Mouse (Mus musculus): ENCODE measurements around the gene Kank4. TPM values are rescaled to one million over a fixed set of nuclear protein-coding genes. Genes with fewer than 3 reads are reported as not detected.

Gene Kank4
- polyA plus RNA-seq, 1 experiment from 2014 or later = 3.3 TPM

- H3K4me3 ChIP-seq (ENCODE audit: low read depth, low read length) = no peak overlapping the region
- no peak overlapping the region for H3K4me2 ChIP-seq (ENCODE audit: low read depth, low read length)
- H3K4me1 ChIP-seq (ENCODE audit: control insufficient read depth, insufficient read depth, low read length) = peaks cover 8% of the 10 kb centered on the region; the same call in 1 of the 2 replicates
- no peak for ATAC-seq (replicated peaks; ENCODE audit: insufficient number of reproducible peaks, low FRiP score, low TSS enrichment, low read depth)
- no peaks in the 10 kb centered on the region for H3K27me3 ChIP-seq (ENCODE audit: control insufficient read depth, insufficient read depth, low read length)
- H3K27ac ChIP-seq (replicated peaks; ENCODE audit: low read depth, low read length) = no peak overlapping the region
- 82% methylated on average over 8 of the region's 8 CpGs for WGBS
- H3K9ac ChIP-seq (replicated peaks; ENCODE audit: low read length) = no peak overlapping the region
- no peaks in the 10 kb centered on the region for H3K9me3 ChIP-seq (replicated peaks; ENCODE audit: control insufficient read depth, low read length)
- no peaks in the 10 kb centered on the region for H3K36me3 ChIP-seq (replicated peaks; ENCODE audit: control insufficient read depth, insufficient read depth, low read depth, low read length)
- DNase-seq (ENCODE audit: low spot score) = no peak
Measured at GRCm38 (mm10) chr4:98800824-98801223, 16.5 kb downstream of the Kank4 start.

GRCm38 (mm10) chr4:98796591-98797341 lies 20.6 kb downstream of the Kank4 start:
- no peak for ATAC-seq (replicated peaks; ENCODE audit: insufficient number of reproducible peaks, low FRiP score, low TSS enrichment, low read depth)
- Histone ChIP-seq H3K4me1 (ENCODE audit: control insufficient read depth, insufficient read depth, low read length) (0 out of 2 replicates have a peak, but pooled peaks cover 4% of the 10 kb centered on the region), H3K9me3 (replicated peaks; ENCODE audit: control insufficient read depth, low read length) (no peaks in the 10 kb centered on the region), H3K4me3 (ENCODE audit: low read depth, low read length) (no peak overlapping the region), H3K27ac (replicated peaks; ENCODE audit: low read depth, low read length) (no peak overlapping the region), H3K27me3 (ENCODE audit: control insufficient read depth, insufficient read depth, low read length) (no peaks in the 10 kb centered on the region), H3K36me3 (replicated peaks; ENCODE audit: control insufficient read depth, insufficient read depth, low read depth, low read length) (no peaks in the 10 kb centered on the region), H3K4me2 (ENCODE audit: low read depth, low read length) (no peak overlapping the region), H3K9ac (replicated peaks; ENCODE audit: low read length) (no peak overlapping the region)
- WGBS = 68% methylated on average over 11 of the region's 11 CpGs
- no peak for DNase-seq (ENCODE audit: low spot score)

GRCm38 (mm10) chr4:98795241-98795640 lies 22.1 kb downstream of the Kank4 start:
- no peak overlapping the region for H3K4me2 ChIP-seq (ENCODE audit: low read depth, low read length)
- no peak overlapping the region for H3K4me3 ChIP-seq (ENCODE audit: low read depth, low read length)
- ATAC-seq (replicated peaks; ENCODE audit: insufficient number of reproducible peaks, low FRiP score, low TSS enrichment, low read depth) = no peak
- H3K9me3 ChIP-seq (replicated peaks; ENCODE audit: control insufficient read depth, low read length) = no peaks in the 10 kb centered on the region
- H3K27me3 ChIP-seq (ENCODE audit: control insufficient read depth, insufficient read depth, low read length) = no peaks in the 10 kb centered on the region
- H3K27ac ChIP-seq (replicated peaks; ENCODE audit: low read depth, low read length) = no peak overlapping the region
- no peak overlapping the region for H3K9ac ChIP-seq (replicated peaks; ENCODE audit: low read length)
- H3K4me1 ChIP-seq (ENCODE audit: control insufficient read depth, insufficient read depth, low read length) = no peaks in the 10 kb centered on the region
- no peak for DNase-seq (ENCODE audit: low spot score)
- WGBS = 84% methylated on average over 2 of the region's 2 CpGs
- no peaks in the 10 kb centered on the region for H3K36me3 ChIP-seq (replicated peaks; ENCODE audit: control insufficient read depth, insufficient read depth, low read depth, low read length)

- no peak overlapping the region for H3K4me2 ChIP-seq (ENCODE audit: low read depth, low read length)
- H3K4me3 ChIP-seq (ENCODE audit: low read depth, low read length) = no peak overlapping the region
- 88% methylated on average over 9 of the region's 9 CpGs for WGBS
- H3K9ac ChIP-seq (replicated peaks; ENCODE audit: low read length) = no peak overlapping the region
- no peak for DNase-seq (ENCODE audit: low spot score)
- ATAC-seq (replicated peaks; ENCODE audit: insufficient number of reproducible peaks, low FRiP score, low TSS enrichment, low read depth) = no peak
- no peaks in the 10 kb centered on the region for H3K4me1 ChIP-seq (ENCODE audit: control insufficient read depth, insufficient read depth, low read length)
- no peak overlapping the region for H3K27ac ChIP-seq (replicated peaks; ENCODE audit: low read depth, low read length)
- H3K36me3 ChIP-seq (replicated peaks; ENCODE audit: control insufficient read depth, insufficient read depth, low read depth, low read length) = no peaks in the 10 kb centered on the region
- no peaks in the 10 kb centered on the region for H3K27me3 ChIP-seq (ENCODE audit: control insufficient read depth, insufficient read depth, low read length)
- no peaks in the 10 kb centered on the region for H3K9me3 ChIP-seq (replicated peaks; ENCODE audit: control insufficient read depth, low read length)
Measured at GRCm38 (mm10) chr4:98793486-98793885, 23.9 kb downstream of the Kank4 start.

- H3K4me3 ChIP-seq (ENCODE audit: low read depth, low read length) = no peak overlapping the region
- H3K36me3 ChIP-seq (replicated peaks; ENCODE audit: control insufficient read depth, insufficient read depth, low read depth, low read length) = no peaks in the 10 kb centered on the region
- no peak overlapping the region for H3K9ac ChIP-seq (replicated peaks; ENCODE audit: low read length)
- H3K4me1 ChIP-seq (ENCODE audit: control insufficient read depth, insufficient read depth, low read length) = no peaks in the 10 kb centered on the region
- 40% methylated on average over 1 of the region's 1 CpGs for WGBS
- no peak overlapping the region for H3K27ac ChIP-seq (replicated peaks; ENCODE audit: low read depth, low read length)
- no peak overlapping the region for H3K4me2 ChIP-seq (ENCODE audit: low read depth, low read length)
- H3K9me3 ChIP-seq (replicated peaks; ENCODE audit: control insufficient read depth, low read length) = no peaks in the 10 kb centered on the region
- no peak for ATAC-seq (replicated peaks; ENCODE audit: insufficient number of reproducible peaks, low FRiP score, low TSS enrichment, low read depth)
- H3K27me3 ChIP-seq (ENCODE audit: control insufficient read depth, insufficient read depth, low read length) = no peaks in the 10 kb centered on the region
- DNase-seq (ENCODE audit: low spot score) = no peak
Measured at GRCm38 (mm10) chr4:98790721-98791120, 26.6 kb downstream of the Kank4 start.

- no peaks in the 10 kb centered on the region for H3K9me3 ChIP-seq (replicated peaks; ENCODE audit: control insufficient read depth, low read length)
- H3K36me3 ChIP-seq (replicated peaks; ENCODE audit: control insufficient read depth, insufficient read depth, low read depth, low read length) = no peaks in the 10 kb centered on the region
- DNase-seq (ENCODE audit: low spot score) (peak; percentile 50), ATAC-seq (replicated peaks; ENCODE audit: insufficient number of reproducible peaks, low FRiP score, low TSS enrichment, low read depth) (no peak)
- H3K4me1 ChIP-seq (ENCODE audit: control insufficient read depth, insufficient read depth, low read length) = no peaks in the 10 kb centered on the region
- H3K27ac ChIP-seq (replicated peaks; ENCODE audit: low read depth, low read length) = no peak overlapping the region
- no peaks in the 10 kb centered on the region for H3K27me3 ChIP-seq (ENCODE audit: control insufficient read depth, insufficient read depth, low read length)
- H3K4me2 ChIP-seq (ENCODE audit: low read depth, low read length) = peak overlapping the region; percentile 39
- 11% methylated on average over 10 of the region's 10 CpGs for WGBS
- no peak overlapping the region; the same call in 1 of the 2 replicates for H3K4me3 ChIP-seq (ENCODE audit: low read depth, low read length)
- peak overlapping the region; percentile 3; the same call in 1 of the 2 replicates for H3K9ac ChIP-seq (replicated peaks; ENCODE audit: low read length)
Measured at GRCm38 (mm10) chr4:98789861-98790311, 27.5 kb downstream of the Kank4 start.

- 63% methylated on average over 7 of the region's 7 CpGs for WGBS
- Histone ChIP-seq H3K36me3 (replicated peaks; ENCODE audit: control insufficient read depth, insufficient read depth, low read depth, low read length) (no peaks in the 10 kb centered on the region), H3K4me2 (ENCODE audit: low read depth, low read length) (peak overlapping the region; percentile 3; the same call in 1 of the 2 replicates), H3K27me3 (ENCODE audit: control insufficient read depth, insufficient read depth, low read length) (no peaks in the 10 kb centered on the region), H3K4me3 (ENCODE audit: low read depth, low read length) (no peak overlapping the region; the same call in 1 of the 2 replicates), H3K4me1 (ENCODE audit: control insufficient read depth, insufficient read depth, low read length) (no peaks in the 10 kb centered on the region), H3K9me3 (replicated peaks; ENCODE audit: control insufficient read depth, low read length) (no peaks in the 10 kb centered on the region), H3K27ac (replicated peaks; ENCODE audit: low read depth, low read length) (no peak overlapping the region), H3K9ac (replicated peaks; ENCODE audit: low read length) (peak overlapping the region; percentile 3; the same call in 1 of the 2 replicates)
- ATAC-seq (replicated peaks; ENCODE audit: insufficient number of reproducible peaks, low FRiP score, low TSS enrichment, low read depth) (no peak), DNase-seq (ENCODE audit: low spot score) (no peak)
Measured at GRCm38 (mm10) chr4:98789133-98789765, 28.1 kb downstream of the Kank4 start.

- no peaks in the 10 kb centered on the region for H3K27me3 ChIP-seq (ENCODE audit: control insufficient read depth, insufficient read depth, low read length)
- H3K4me1 ChIP-seq (ENCODE audit: control insufficient read depth, insufficient read depth, low read length) = no peaks in the 10 kb centered on the region
- no peaks in the 10 kb centered on the region for H3K9me3 ChIP-seq (replicated peaks; ENCODE audit: control insufficient read depth, low read length)
- no peak overlapping the region for H3K27ac ChIP-seq (replicated peaks; ENCODE audit: low read depth, low read length)
- no peaks in the 10 kb centered on the region; the same call in 1 of the 2 replicates for H3K36me3 ChIP-seq (replicated peaks; ENCODE audit: control insufficient read depth, insufficient read depth, low read depth, low read length)
- no peak overlapping the region for H3K4me3 ChIP-seq (ENCODE audit: low read depth, low read length)
- H3K4me2 ChIP-seq (ENCODE audit: low read depth, low read length) = no peak overlapping the region
- WGBS = 38% methylated on average over 3 of the region's 3 CpGs
- ATAC-seq (replicated peaks; ENCODE audit: insufficient number of reproducible peaks, low FRiP score, low TSS enrichment, low read depth) (no peak), DNase-seq (ENCODE audit: low spot score) (no peak)
- H3K9ac ChIP-seq (replicated peaks; ENCODE audit: low read length) = no peak overlapping the region
Measured at GRCm38 (mm10) chr4:98786281-98786680, 31.1 kb downstream of the Kank4 start.

Measured in embryonic facial prominence, embryonic 11.5 days (tissue).